Mouse (Mus musculus): ENCODE results near the gene Krtap1-5. TPM values are rescaled to one million over a fixed set of nuclear protein-coding genes. Genes with fewer than 3 reads are reported as not detected.

The Krtap1-5 gene
- total and polyA plus RNA-seq, 2 experiments from 2014 or later, result not detected

DNA sequence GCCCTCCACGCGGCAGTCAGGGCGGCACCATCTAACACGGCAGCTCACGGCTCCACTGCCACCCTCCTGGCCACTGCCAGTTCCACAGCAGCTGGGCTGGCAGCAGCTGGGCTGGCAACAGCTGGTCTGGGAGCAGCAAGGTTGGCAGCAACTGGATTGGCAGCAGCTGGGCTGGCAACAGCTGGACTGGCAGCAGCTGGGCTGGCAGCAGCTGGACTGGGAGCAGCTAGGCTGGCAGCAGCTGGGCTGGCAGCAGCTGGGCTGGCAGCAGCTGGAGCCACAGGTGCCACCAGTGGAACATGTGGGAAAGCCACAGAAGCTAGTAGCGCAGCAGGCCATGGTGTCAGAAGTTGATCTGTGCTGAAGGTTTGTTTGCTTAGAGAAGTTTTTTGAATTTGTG, 10.2 kb upstream of the Krtap1-5 start, which contains the start of gene Krtap1-3:
Gene Krtap1-3 (minus strand): TSS at position 359 of the 400 bp plus-strand sequence.
- ATAC-seq (no peak), DNase-seq (no peak)
- Histone ChIP-seq H3K4me1 (ENCODE audit: insufficient read depth) (no peaks in the 10 kb centered on the region), H3K27me3 (ENCODE audit: insufficient read depth, low read length) (no peaks in the 10 kb centered on the region), H3K27ac (ENCODE audit: low read depth, low read length) (no peak within 1 kb of the TSS), H3K4me3 (ENCODE audit: low read depth, low read length) (no peak within 1 kb of the TSS), H3K36me3 (ENCODE audit: insufficient read depth) (no peaks in the 10 kb centered on the region), H3K9ac (no peak within 1 kb of the TSS), H3K4me2 (ENCODE audit: low read depth) (no peak within 1 kb of the TSS), H3K9me3 (ENCODE audit: low read length) (no peaks in the 10 kb centered on the region)
- 81% methylated on average over 6 of the region's 6 CpGs for WGBS
- no peak for TF ChIP-seq CTCF (IDR thresholded peaks at IDR 0.05; ENCODE audit: low read depth)

DNA sequence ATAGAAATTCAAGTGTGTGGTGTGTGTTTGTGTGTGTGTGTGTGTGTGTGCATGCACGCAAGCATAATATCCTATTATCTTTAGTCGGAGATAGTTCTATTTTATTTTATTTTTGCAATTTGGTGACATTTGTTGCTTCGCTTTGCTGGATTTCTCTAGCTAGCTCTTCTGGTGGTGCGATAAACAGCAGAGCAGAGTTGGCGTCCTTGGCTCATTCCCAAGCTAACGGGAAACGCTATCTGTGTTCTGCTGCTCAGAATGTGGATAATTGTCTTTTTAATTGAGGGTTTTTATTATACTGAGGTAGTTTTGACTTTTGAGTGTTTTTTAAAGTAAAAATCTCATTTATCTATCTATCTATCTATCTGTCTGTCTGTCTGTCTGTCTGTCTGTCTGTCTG, 4.3 kb upstream of the Krtap1-5 start:
- H3K27ac ChIP-seq (ENCODE audit: low read depth, low read length), result no peak overlapping the region
- no peak overlapping the region for H3K4me2 ChIP-seq (ENCODE audit: low read depth)
- H3K9ac ChIP-seq, result no peak overlapping the region
- H3K4me1 ChIP-seq (ENCODE audit: insufficient read depth), result no peaks in the 10 kb centered on the region
- TF ChIP-seq CTCF (IDR thresholded peaks at IDR 0.05; ENCODE audit: low read depth), result no peak
- H3K27me3 ChIP-seq (ENCODE audit: insufficient read depth, low read length), result no peaks in the 10 kb centered on the region
- H3K9me3 ChIP-seq (ENCODE audit: low read length), result no peaks in the 10 kb centered on the region
- no peaks in the 10 kb centered on the region for H3K36me3 ChIP-seq (ENCODE audit: insufficient read depth)
- ATAC-seq, result no peak
- no peak overlapping the region for H3K4me3 ChIP-seq (ENCODE audit: low read depth, low read length)
- 59% methylated on average over 7 of the region's 7 CpGs for WGBS
- peak; percentile 24 for DNase-seq

- TF ChIP-seq CTCF (IDR thresholded peaks at IDR 0.05; ENCODE audit: low read depth), result no peak
- H3K36me3 ChIP-seq (ENCODE audit: insufficient read depth), result no peaks in the 10 kb centered on the region
- H3K4me2 ChIP-seq (ENCODE audit: low read depth), result no peak within 1 kb of the TSS
- H3K9me3 ChIP-seq (ENCODE audit: low read length), result no peaks in the 10 kb centered on the region
- ATAC-seq (no peak), DNase-seq (no peak)
- H3K4me1 ChIP-seq (ENCODE audit: insufficient read depth), result no peaks in the 10 kb centered on the region
- H3K27me3 ChIP-seq (ENCODE audit: insufficient read depth, low read length), result no peaks in the 10 kb centered on the region
- no peak within 1 kb of the TSS for H3K27ac ChIP-seq (ENCODE audit: low read depth, low read length)
- no peak within 1 kb of the TSS for H3K4me3 ChIP-seq (ENCODE audit: low read depth, low read length)
- H3K9ac ChIP-seq, result no peak within 1 kb of the TSS
- 80% methylated on average over 5 of the region's 5 CpGs for WGBS
Measured at GRCm38 (mm10) chr11:99583245-99583704, 2.5 kb upstream of the Krtap1-5 start, which contains the start of gene Krtap1-4. TSS of gene Krtap1-4 (minus strand) at chr11:99583654.

DNA sequence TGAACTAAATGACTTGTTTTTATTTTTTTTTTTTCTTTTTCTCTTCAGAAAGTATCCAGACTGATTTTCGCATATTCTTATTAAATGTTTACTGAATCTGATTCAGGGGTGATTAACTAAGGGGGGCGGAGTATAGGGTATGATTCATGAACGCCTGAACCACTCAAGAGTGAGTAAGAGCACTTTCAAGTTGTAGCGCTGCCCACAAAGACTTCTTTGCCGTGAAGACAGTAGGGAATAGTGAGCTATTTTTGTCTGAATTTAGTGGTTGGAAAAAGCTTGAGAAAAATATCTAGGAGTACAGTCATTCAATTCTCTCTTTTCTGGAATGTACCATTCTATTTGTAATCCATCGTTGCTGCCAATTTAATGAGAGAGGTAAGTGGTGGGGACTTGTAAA, 748 bp upstream of the Krtap1-5 start:
- DNase-seq (no peak), ATAC-seq (no peak)
- no peak overlapping the region for H3K4me3 ChIP-seq (ENCODE audit: low read depth, low read length)
- no peak overlapping the region for H3K9ac ChIP-seq
- no peak overlapping the region for H3K27ac ChIP-seq (ENCODE audit: low read depth, low read length)
- WGBS, result 65% methylated on average over 6 of the region's 6 CpGs
- no peak overlapping the region for H3K4me2 ChIP-seq (ENCODE audit: low read depth)
- H3K9me3 ChIP-seq (ENCODE audit: low read length), result no peaks in the 10 kb centered on the region
- H3K4me1 ChIP-seq (ENCODE audit: insufficient read depth), result no peaks in the 10 kb centered on the region
- no peaks in the 10 kb centered on the region for H3K36me3 ChIP-seq (ENCODE audit: insufficient read depth)
- no peaks in the 10 kb centered on the region for H3K27me3 ChIP-seq (ENCODE audit: insufficient read depth, low read length)
- TF ChIP-seq CTCF (IDR thresholded peaks at IDR 0.05; ENCODE audit: low read depth), result no peak

DNA sequence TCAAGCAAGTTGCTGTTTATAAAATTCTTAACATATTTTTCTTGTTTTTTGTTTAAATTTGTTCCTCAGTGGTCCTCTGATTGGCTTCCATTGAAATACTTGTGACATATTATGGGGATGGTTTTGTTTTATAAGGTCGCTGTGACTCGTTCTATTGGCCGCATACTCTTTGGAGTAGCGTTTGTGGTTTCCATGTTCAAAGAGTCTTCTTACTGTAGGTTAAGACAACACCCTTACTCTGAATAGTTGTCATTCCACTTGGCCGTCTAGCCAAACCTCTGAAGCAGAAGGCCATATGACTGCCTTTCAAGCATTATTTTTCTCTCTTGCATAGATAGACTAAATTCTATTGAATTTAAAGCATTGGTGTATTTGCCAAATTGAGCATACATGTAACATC, 235 bp upstream of the Krtap1-5 start:
- no peaks in the 10 kb centered on the region for H3K36me3 ChIP-seq (ENCODE audit: insufficient read depth)
- H3K4me3 ChIP-seq (ENCODE audit: low read depth, low read length), result no peak overlapping the region
- no peaks in the 10 kb centered on the region for H3K4me1 ChIP-seq (ENCODE audit: insufficient read depth)
- H3K27me3 ChIP-seq (ENCODE audit: insufficient read depth, low read length), result no peaks in the 10 kb centered on the region
- H3K9ac ChIP-seq, result no peak overlapping the region
- ATAC-seq, result no peak
- no peak for DNase-seq
- no peak for TF ChIP-seq CTCF (IDR thresholded peaks at IDR 0.05; ENCODE audit: low read depth)
- no peak overlapping the region for H3K4me2 ChIP-seq (ENCODE audit: low read depth)
- no peak overlapping the region for H3K27ac ChIP-seq (ENCODE audit: low read depth, low read length)
- H3K9me3 ChIP-seq (ENCODE audit: low read length), result no peaks in the 10 kb centered on the region
- WGBS, result 88% methylated on average over 5 of the region's 5 CpGs

DNA sequence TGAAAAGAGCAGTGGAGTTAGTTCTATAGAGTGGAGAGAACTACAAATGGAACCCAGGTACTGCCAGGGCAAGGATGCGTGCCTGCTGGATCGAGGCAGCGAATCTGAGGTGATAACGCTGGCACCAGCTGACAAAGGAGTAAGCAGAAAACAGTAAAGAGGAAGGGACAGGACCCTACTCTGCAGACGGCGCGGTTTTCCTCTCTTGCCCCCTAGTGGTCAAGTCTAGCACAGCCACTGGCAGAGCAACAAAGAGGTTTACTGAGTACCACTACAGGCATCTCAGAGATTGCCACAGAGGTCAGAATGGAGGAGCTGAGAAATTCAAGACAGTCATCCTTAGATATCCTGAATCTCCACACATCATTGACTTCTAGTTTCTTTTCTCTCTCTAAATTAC, 6.7 kb downstream of the Krtap1-5 start:
- no peak overlapping the region for H3K9ac ChIP-seq

DNA sequence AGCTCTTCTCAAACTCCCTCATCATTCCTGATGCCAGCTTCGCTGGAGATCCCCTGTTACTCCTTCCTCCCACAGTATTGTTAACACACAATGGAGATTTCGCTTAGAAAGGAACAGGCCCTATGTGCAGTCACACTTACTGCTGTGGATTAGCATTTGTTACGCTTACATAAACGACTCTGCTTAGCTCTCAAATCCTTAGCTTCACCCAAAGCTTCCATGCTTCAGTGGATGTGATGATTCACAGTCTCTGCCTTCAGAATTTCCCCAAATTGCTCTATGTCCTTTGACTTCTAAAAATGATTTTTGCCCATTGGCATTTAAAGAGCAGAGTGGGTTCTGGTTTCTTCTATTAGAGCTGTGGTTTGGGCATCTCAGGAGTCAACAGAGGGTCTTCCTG, 7.7 kb downstream of the Krtap1-5 start:
- H3K4me2 ChIP-seq (ENCODE audit: low read depth), result no peak overlapping the region
- no peak for TF ChIP-seq CTCF (IDR thresholded peaks at IDR 0.05; ENCODE audit: low read depth)
- ATAC-seq (no peak), DNase-seq (no peak)
- H3K9ac ChIP-seq, result no peak overlapping the region
- no peak overlapping the region for H3K4me3 ChIP-seq (ENCODE audit: low read depth, low read length)
- no peaks in the 10 kb centered on the region for H3K36me3 ChIP-seq (ENCODE audit: insufficient read depth)
- no peak overlapping the region for H3K27ac ChIP-seq (ENCODE audit: low read depth, low read length)
- WGBS, result 24% methylated on average over 4 of the region's 4 CpGs
- H3K4me1 ChIP-seq (ENCODE audit: insufficient read depth), result no peaks in the 10 kb centered on the region
- no peaks in the 10 kb centered on the region for H3K27me3 ChIP-seq (ENCODE audit: insufficient read depth, low read length)
- H3K9me3 ChIP-seq (ENCODE audit: low read length), result no peaks in the 10 kb centered on the region

More for the DNA sequence above, 6.7 kb downstream of the Krtap1-5 start:
- TF ChIP-seq CTCF (IDR thresholded peaks at IDR 0.05; ENCODE audit: low read depth), result peak; percentile 84
- no peaks in the 10 kb centered on the region for H3K4me1 ChIP-seq (ENCODE audit: insufficient read depth)
- DNase-seq (peak; percentile 70), ATAC-seq (peak; percentile 76; the same call in 1 of the 2 replicates)
- no peak overlapping the region for H3K4me3 ChIP-seq (ENCODE audit: low read depth, low read length)
- H3K36me3 ChIP-seq (ENCODE audit: insufficient read depth), result no peaks in the 10 kb centered on the region
- H3K9me3 ChIP-seq (ENCODE audit: low read length), result no peaks in the 10 kb centered on the region
- peak overlapping the region; percentile 33; the same call in 1 of the 2 replicates for H3K4me2 ChIP-seq (ENCODE audit: low read depth)
- H3K27ac ChIP-seq (ENCODE audit: low read depth, low read length), result no peak overlapping the region
- no peaks in the 10 kb centered on the region for H3K27me3 ChIP-seq (ENCODE audit: insufficient read depth, low read length)
- 7% methylated on average over 7 of the region's 7 CpGs for WGBS

Data from forebrain, postnatal 0 days (tissue).